Mouse (Mus musculus): ENCODE measurements around the gene Copz1.

Copz1 gene

GRCm38 (mm10) chr15:103339961-103340337 lies 67.4 kb downstream of the Copz1 start, which contains the start of gene Zfp385a:
Zfp385a (minus strand) TSS chr15:103340093.
- peak; percentile 75 for DNase-seq (ENCODE audit: low spot score)

GRCm38 (mm10) chr15:103340786-103341185 lies 68.3 kb downstream of the Copz1 start:
- no peak for DNase-seq (ENCODE audit: low spot score)

- no peak for DNase-seq (ENCODE audit: low spot score)
Observed at GRCm38 (mm10) chr15:103341547-103341946, 69.0 kb downstream of the Copz1 start.

- peak; percentile 72 for DNase-seq (ENCODE audit: low spot score)
Observed at GRCm38 (mm10) chr15:103342415-103342814, 69.9 kb downstream of the Copz1 start.

DNA sequence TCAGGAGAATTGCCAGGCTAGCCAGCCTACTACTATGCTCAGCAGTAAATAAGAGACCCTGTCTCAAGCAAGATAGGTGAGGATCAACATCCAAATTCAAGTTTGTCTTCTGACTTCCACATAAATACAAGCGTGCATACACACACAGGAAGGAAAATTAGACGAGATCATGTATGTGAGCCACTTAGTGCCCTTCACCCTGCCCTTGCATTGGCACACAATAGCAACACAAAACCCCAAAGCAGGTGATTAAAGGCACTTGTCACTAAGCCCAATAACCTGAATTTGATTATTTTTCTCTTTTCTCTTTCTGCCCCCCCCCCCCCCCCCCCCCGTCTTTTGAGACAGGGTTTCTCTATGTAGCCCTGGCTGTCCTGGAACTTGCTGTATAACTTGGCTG lies 70.5 kb downstream of the Copz1 start:
- no peak for DNase-seq (ENCODE audit: low spot score)

DNA sequence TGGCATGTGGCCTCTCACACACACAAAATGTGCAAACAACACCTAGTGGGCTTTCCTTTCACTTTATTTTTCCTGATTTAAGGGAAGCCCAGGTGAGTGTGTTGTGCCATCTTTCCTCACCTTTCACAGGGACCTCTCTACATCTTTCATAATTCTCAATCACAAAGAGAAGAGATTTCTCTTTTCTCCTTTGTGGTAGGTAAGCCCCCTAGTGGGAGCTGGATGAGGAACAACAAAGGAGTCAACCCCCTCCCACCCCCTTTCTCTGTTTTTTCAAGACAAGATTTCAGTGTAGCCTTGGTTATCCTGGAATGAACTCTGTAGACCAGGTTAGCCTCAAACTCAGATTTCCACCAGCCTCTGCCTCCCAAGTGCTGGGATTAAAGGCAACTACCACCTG lies 71.0 kb downstream of the Copz1 start:
- no peak for DNase-seq (ENCODE audit: low spot score)

DNA sequence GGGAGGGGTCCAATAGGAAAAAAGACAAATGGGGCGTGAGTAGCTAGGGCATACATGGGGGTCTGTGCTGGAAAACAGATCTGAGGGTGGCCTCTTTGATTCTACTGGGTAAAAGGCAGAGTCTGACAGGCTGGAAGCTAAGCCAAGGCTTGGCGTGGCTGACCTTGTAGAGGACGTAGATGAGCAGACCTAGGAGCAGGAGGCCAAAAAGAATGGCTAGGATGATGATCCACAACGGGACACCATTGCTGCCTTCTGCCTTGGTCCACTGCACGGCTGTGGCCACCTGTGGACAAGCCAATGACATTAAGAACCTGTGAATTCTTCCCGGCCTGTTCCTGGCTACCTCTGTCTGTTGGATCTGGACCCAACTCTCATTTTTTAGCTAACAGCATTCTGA lies 73.3 kb downstream of the Copz1 start:
- DNase-seq (ENCODE audit: low spot score): no peak

GRCm38 (mm10) chr15:103347275-103347684 lies 74.8 kb downstream of the Copz1 start:
- no peak for DNase-seq (ENCODE audit: low spot score)

Measured in left cerebral cortex, adult 11 months (tissue).